Mouse (Mus musculus) small intestine, adult 2 months (tissue): ENCODE measurements around the gene Asic2.

Experiments
- CTCF ChIP-seq: fragments of 200-500 bp; IDR thresholded peaks from 2 replicates; pipeline ENCODE4 v1.5.1; 2012; ENCODE audit warnings: low read depth, mild to moderate bottlenecking, control low read depth, inconsistent platforms, low read length, moderate library complexity, mixed read lengths; ENCODE audit not compliant: insufficient replicate concordance, insufficient read length; ENCODE audit errors: extremely low read depth
- POLR2A ChIP-seq: fragments of 200-500 bp; IDR thresholded peaks from 2 replicates; pipeline ENCODE4 v1.6.1; 2012; ENCODE audit warnings: low read depth, mild to moderate bottlenecking, control low read depth, inconsistent platforms, low read length, moderate library complexity

- TF ChIP-seq CTCF (no peak), POLR2A (no peak)
Observed at GRCm38 (mm10) chr11:81998646-81999045, 30.4 kb upstream of the Asic2 start.
